Comparison of ENCODE assay signal across 16 mouse cellular contexts in the genomic region with DNA sequence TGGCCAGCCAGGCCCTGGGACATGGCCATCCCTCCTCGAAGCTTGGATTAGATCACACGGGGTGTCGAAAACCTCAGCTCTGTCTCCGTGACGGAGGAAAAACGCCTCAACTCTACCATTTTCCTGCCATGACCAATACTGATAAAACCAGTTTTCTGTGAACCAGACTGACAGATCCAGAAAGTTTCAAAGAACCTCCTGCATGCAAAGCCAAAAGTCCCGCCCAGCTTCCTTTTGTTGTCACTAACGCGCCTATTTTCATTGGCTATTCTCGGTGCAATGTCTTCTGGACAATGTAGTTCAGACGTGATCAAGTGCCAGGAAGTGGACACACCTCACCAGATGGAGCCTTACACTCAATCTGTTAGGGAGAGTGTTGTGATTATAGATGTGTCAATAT. TPM values are rescaled to one million over a fixed set of nuclear protein-coding genes. Genes with fewer than 3 reads are reported as not detected.
DNase-seq lines count a peak whose midpoint lies in the region.
"Had no signal": no experiment of that assay in that cellular context is flagged by ENCODE, and none has a peak within 500 bp of the region (broad histone marks: within the 10 kb centered on the region; RNA-seq: fewer than 3 reads in every experiment).

No protein-coding gene starts in this region.

- DNase-seq in ES-CJ7 (ENCODE audit: low read depth, low spot score) (peak; percentile 29), adipocyte (ENCODE audit: low spot score) (peak; percentile 12)
- peak; percentile 16 for DNase-seq in adrenal gland, postnatal 14 days
- peak; percentile 8 to 16 for DNase-seq in gastrocnemius, postnatal 4 days (ENCODE audit: low spot score in 2 of 2)
- peak; percentile 3 for DNase-seq in kidney, adult 9 months
- peak; percentile 3 to 16 for DNase-seq in kidney, postnatal 4 days
- DNase-seq in testis, postnatal 14 days (ENCODE audit: low spot score), result peak; percentile 5

RNA-seq across cellular contexts. Expression of gene Vmn2r44, which starts 25.3 kb away (rescaled TPM):
- total RNA-seq in adrenal gland, postnatal 14 days (2021), result not detected in 2 replicates
- total RNA-seq in gastrocnemius, postnatal 4 days (2021), result not detected
- total RNA-seq: ES-E14; gastrocnemius, postnatal 14 days; heart, adult 18-20 months; hematopoietic stem cell, adult 5-6 weeks; layer of hippocampus, adult 18-20 months; layer of hippocampus, postnatal 10 days; left cerebral cortex, adult 18-20 months; left cerebral cortex, postnatal 14 days; megakaryocyte progenitor cell, adult 5-6 weeks had no signal

Comparison
In these comparisons a context has a peak if more than half of its experiments do, and no peak if none do; other contexts are left out.
1. Peak in every context shown above with its lines: DNase-seq.